Mouse (Mus musculus): ENCODE results near the gene Cdk8.

DNA sequence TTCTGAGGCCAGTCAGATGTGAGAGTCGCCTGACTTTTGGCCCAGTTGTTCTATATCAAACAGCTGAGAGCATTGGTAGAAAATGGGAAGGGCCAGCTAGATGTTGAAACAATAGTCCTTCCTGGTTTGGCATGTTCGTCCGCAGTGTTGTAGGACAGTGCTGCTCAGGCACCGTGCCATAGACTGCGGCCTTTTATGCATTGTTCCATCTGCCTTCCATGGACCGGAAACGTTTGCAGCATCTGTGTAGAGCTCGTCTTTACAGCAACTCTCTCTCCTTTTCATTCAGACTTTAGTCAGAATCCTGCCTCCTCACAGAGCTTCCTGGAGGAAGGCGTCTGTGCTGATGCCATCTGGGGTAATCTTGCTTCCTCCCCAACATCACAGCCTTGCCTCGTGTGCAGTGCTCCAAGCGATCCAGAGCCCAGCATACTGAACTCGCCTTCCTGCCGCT, 57.0 kb downstream of the Cdk8 start:
- no peak for TF ChIP-seq POLR2A (IDR thresholded peaks at IDR 0.05; ENCODE audit: insufficient read depth, low read depth, low read length)
- TF ChIP-seq CTCF (IDR thresholded peaks at IDR 0.05): no peak
